Mouse (Mus musculus): ENCODE results near the gene Cxcl16.
A peak's percentile ranks its signal among the peaks of the same experiment; 100 is the strongest.
"Not testable (repeated sequence)": the region's sequence is repeated elsewhere in the genome, so short reads cannot be mapped to it uniquely, and the experiment has no call there.

The Cxcl16 gene

GRCm38 (mm10) chr11:70451797-70452498, 7.8 kb downstream of the Cxcl16 start, which contains the start of gene Med11:
Gene Med11 (plus strand): TSS chr11:70451919.
- DNase-seq, result peak; percentile 99

DNA sequence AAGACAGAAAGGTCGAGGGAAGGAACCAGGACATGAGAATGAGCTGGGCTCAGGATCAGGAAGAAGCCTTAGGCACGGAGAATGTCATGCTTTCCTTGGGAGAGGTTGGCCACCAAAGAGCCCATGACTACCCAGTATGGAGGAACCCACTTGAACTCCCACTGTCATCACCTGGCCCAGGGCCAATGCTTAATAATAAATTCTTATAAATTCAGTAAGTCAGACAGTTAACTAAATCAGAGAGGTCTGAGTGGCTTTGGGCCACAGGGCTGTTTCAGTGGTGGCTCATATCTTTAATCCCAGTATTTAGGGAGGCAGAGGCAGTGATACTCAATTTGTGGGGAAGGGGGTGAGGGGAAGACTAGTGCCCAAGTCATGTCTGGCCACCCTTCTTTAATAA, 8.9 kb downstream of the Cxcl16 start:
- no peak for DNase-seq

- DNase-seq, result no peak
Observed at GRCm38 (mm10) chr11:70447373-70447772, 12.4 kb downstream of the Cxcl16 start.

DNA sequence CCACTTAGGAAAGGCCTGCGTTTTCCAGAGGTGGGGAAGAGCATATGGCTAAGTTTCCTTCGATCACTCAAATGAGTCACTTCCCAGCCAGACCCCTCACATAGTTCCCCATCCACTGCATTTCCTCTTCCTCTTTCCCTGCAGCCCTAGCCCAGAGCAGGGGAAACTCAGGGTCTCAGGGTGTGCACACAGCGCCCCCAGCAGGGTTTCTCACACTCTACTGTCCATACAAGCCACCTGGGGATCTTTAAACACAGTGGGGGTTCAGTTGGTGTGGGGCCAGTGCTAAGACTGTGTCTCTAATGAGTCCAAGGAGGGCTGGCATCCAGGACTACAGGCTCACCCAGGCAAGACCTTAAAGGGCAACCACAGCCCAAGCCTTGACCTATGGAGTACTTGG, 13.0 kb downstream of the Cxcl16 start:
- no peak for DNase-seq

DNA sequence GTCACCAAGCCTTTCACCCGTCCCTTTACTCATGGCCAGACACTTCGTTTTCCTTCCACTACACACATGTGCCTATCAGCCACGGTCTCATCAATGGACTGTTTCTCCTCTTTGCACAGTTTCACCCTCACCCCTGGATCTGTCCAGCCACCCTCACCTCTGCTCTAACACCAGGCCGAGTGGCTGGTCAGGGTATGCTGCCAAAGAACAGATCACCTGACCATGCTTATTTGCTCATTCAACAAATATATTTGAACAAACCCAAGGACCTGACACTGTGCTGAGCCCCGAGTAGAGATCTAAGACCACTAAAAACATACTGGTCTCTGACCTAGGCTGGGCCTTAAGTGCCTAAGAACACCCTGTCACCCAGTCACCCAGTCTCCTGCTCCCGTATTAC, 15.1 kb downstream of the Cxcl16 start:
- DNase-seq, result peak; percentile 21

DNA sequence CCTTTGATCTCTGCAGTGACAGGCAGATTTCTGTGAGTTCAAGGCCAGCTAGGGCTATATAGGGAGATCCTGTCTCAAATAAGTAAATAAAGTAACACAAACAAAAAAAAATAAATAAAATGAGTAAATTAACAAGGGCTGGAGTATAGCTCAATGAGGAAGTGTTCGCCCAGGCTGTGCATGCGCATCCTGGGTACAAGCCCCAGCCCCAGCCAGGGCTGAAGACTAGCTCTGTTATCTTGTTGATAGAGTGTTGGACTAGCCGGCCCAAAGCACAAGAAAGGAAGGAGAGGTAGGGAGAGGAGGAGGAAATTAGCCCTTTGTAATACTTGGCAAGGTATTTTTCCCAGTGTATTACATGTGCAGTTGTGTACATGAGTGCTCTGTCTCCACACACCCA, 15.8 kb downstream of the Cxcl16 start:
- no peak for DNase-seq

GRCm38 (mm10) chr11:70441882-70442281, 17.9 kb downstream of the Cxcl16 start:
- DNase-seq, result no peak

GRCm38 (mm10) chr11:70440637-70441036, 19.1 kb downstream of the Cxcl16 start:
- DNase-seq, result no peak

GRCm38 (mm10) chr11:70438728-70439374, 20.9 kb downstream of the Cxcl16 start:
- DNase-seq, result no peak

GRCm38 (mm10) chr11:70437426-70437825, 22.4 kb downstream of the Cxcl16 start:
- no peak for DNase-seq

DNA sequence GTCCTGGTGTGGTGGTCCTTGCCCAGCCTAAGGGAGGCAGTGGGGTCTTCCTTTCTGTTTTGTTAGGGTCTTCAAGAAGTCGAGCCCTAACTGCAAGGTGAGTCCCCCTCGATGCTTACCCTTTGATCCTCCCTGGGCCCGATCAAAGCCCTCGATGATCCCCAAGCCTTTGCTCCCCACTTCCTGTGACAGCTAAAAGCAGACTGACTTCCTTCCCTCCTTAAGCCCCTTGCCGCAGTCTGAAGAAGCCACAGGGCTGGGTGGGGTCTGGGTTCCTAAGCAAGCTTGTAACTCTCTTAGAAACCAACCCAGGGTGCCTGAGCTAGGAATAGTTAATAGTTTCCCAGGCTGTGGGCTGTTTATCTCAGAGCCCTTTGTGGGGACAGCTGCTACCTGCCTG, 24.3 kb downstream of the Cxcl16 start:
- no peak for DNase-seq

GRCm38 (mm10) chr11:70433951-70434350, 25.8 kb downstream of the Cxcl16 start:
- no peak for DNase-seq

GRCm38 (mm10) chr11:70433569-70433943, 26.2 kb downstream of the Cxcl16 start:
- DNase-seq, result peak; percentile 23

GRCm38 (mm10) chr11:70432895-70433568, 26.8 kb downstream of the Cxcl16 start:
- no peak for DNase-seq

- DNase-seq, result peak; percentile 99
Observed at GRCm38 (mm10) chr11:70432048-70432894, 27.5 kb downstream of the Cxcl16 start, which contains the start of gene Arrb2. Gene Arrb2 (plus strand): TSS chr11:70432635.

DNA sequence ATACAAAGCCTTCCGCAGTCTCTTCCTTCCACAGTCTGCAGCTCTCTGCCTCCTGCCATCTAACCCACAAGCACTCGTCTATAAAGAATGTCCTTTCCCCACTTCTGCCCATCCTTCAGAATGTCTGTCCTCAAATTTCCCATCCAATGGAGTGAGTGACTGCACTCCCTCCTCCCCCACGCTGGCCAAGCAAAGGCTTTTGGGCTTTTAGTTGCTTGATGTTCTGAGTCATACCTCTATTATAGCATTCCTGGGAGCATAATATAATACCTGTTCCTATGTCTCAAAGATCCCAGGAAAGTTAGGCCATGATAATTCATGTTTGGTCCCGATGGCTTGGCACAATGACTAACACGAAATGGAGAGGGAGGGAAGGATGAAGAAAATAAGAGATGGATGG, 28.2 kb downstream of the Cxcl16 start:
- no peak for DNase-seq

DNA sequence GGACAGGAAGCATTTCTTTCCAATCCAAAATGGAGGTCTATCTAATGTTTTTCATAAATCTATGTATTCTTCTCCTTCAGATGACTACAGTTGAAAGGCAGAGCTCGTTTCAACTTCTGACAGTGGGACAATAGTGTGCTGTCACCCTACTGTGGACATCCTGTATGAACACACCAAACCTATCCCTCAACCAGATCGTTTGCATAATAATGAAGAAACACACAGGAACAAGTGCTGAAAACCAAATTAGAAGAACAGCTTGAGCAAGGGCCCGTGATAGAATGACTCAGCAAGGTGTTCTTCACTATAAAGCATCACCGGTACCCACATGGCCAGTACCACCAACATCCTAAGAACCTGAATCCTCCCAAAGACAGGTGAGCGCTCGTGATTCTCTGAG, 33.2 kb downstream of the Cxcl16 start:
- DNase-seq, result not testable (repeated sequence)

- no peak for DNase-seq
Observed at GRCm38 (mm10) chr11:70419486-70419885, 40.3 kb downstream of the Cxcl16 start.

GRCm38 (mm10) chr11:70418199-70418598, 41.6 kb downstream of the Cxcl16 start:
- no peak for DNase-seq

- peak; percentile 80 for DNase-seq
Observed at GRCm38 (mm10) chr11:70413961-70414360, 45.8 kb downstream of the Cxcl16 start.

GRCm38 (mm10) chr11:70412591-70412990, 47.2 kb downstream of the Cxcl16 start:
- DNase-seq, result no peak

- DNase-seq, result no peak
Observed at GRCm38 (mm10) chr11:70410297-70410643, 49.5 kb downstream of the Cxcl16 start.

Measured in lung, postnatal 10 days (tissue).